Mouse (Mus musculus) liver, embryonic 13.5 days (tissue): Measurements from ENCODE around the gene Rhox13. TPM values are rescaled to one million over a fixed set of nuclear protein-coding genes. Genes with fewer than 3 reads are reported as not detected.

Experiments
- ATAC-seq: fragments of 200-750 bp; cut with Nextera tagmentation; 2 replicates; pipeline ENCODE4 v1.8.0; 2017; ENCODE audit warnings: low read depth, mild to moderate bottlenecking, moderate number of reproducible peaks, moderate library complexity
- DNase-seq: peaks from one replicate; pipeline ENCODE4 v3.0.0; 2022
- H3K27ac ChIP-seq: fragments of 300-500 bp; sonication (generic); 2 replicates; pipeline ENCODE4 v1.5.1; 2015; ENCODE audit warnings: moderate library complexity, mild to moderate bottlenecking, inconsistent platforms
- H3K27me3 ChIP-seq: fragments of 300-500 bp; sonication (generic); 2 replicates; pipeline ENCODE4 v1.6.1; 2015; ENCODE audit warnings: mild to moderate bottlenecking, inconsistent platforms
- H3K36me3 ChIP-seq: fragments of 300-500 bp; sonication (generic); 2 replicates; pipeline ENCODE4 v1.6.1; 2015; ENCODE audit warnings: mild to moderate bottlenecking, inconsistent platforms
- H3K4me1 ChIP-seq: fragments of 300-500 bp; sonication (generic); replicated peaks from 2 replicates; pipeline ENCODE4 v1.6.1; 2015; ENCODE audit warnings: inconsistent platforms
- H3K4me2 ChIP-seq: fragments of 300-500 bp; sonication (generic); 2 replicates; pipeline ENCODE4 v1.6.1; 2015; ENCODE audit warnings: inconsistent platforms, mild to moderate bottlenecking, moderate library complexity
- H3K4me3 ChIP-seq: fragments of 300-500 bp; sonication (generic); replicated peaks from 2 replicates; pipeline ENCODE4 v1.5.1; 2015; ENCODE audit warnings: mild to moderate bottlenecking, inconsistent platforms
- H3K9ac ChIP-seq: fragments of 300-500 bp; sonication (generic); 2 replicates; pipeline ENCODE4 v1.6.1; 2015; ENCODE audit warnings: mild to moderate bottlenecking, inconsistent platforms
- H3K9me3 ChIP-seq: fragments of 300-500 bp; sonication (generic); replicated peaks from 2 replicates; pipeline ENCODE4 v1.6.1; 2016; ENCODE audit warnings: inconsistent platforms
- WGBS: fragments of 180-500 bp; shearing (Covaris S2); methylation state at CpG from one replicate; pipeline ENCODE4 v1.1.7; 2015; ENCODE audit not compliant: insufficient replicate concordance; 5-methylcytosine and 5-hydroxymethylcytosine counted together
- polyA plus RNA-seq: library from polyadenylated mRNA; unstranded; fragments of >200 nt; fragmentation: Nextera tagmentation; extraction: Ambion mirVana; gene quantifications from 2 replicates; pipeline ENCODE4 v1.2.1, GENCODE M21; 2015

Gene Rhox13
- polyA plus RNA-seq: not detected in 2 replicates

- 92% methylated on average over 20 of the region's 20 CpGs for WGBS
- no peaks in the 10 kb centered on the region for H3K27me3 ChIP-seq
- no peak within 1 kb of the TSS for H3K9ac ChIP-seq
- DNase-seq: no peak
- no peak within 1 kb of the TSS for H3K4me3 ChIP-seq
- no peak within 1 kb of the TSS for H3K27ac ChIP-seq
- no peaks in the 10 kb centered on the region for H3K9me3 ChIP-seq
- H3K4me1 ChIP-seq: no peaks in the 10 kb centered on the region
- no peak for ATAC-seq
- H3K4me2 ChIP-seq: no peak within 1 kb of the TSS
- H3K36me3 ChIP-seq: no peaks in the 10 kb centered on the region
Observed at GRCm38 (mm10) chrX:38120982-38121381, at the start of gene Rhox13. Gene Rhox13, plus strand, starts transcription at chrX:38121219.

- 15% methylated on average over 12 of the region's 12 CpGs for WGBS
Observed at GRCm38 (mm10) chrX:38084226-38084625, 36.8 kb upstream of the Rhox13 start.

DNA sequence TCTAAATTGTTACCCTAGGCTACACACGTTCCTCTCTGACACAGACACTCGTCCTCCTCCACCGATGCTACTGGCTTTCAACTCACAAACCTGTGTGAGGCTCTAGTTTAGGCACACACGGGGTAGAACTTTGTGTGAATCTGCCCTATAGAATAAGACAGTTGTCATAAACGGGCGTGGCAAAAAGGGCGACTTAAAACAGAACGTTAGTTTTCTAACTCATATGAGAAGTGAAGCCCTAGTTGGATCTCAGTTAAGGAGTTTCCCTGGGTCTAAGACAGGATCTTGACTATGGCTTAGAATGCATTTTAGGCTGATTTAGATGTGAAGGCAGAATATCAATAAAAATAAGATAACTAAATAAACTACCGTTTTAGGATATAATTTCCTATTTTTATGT is 36.0 kb upstream of the Rhox13 start, which contains the start of gene Rhox11:
TSS of gene Rhox11 (minus strand) at position 101 of the 400 bp plus-strand sequence.
- ATAC-seq: no peak
- no peaks in the 10 kb centered on the region for H3K36me3 ChIP-seq
- whole genome bisulfite sequencing: 69% methylated on average over 9 of the region's 9 CpGs

More at GRCm38 (mm10) chrX:38084226-38084625, 36.8 kb upstream of the Rhox13 start:
- Histone ChIP-seq H3K9ac (no peak overlapping the region), H3K4me3 (no peak overlapping the region), H3K27ac (no peak overlapping the region), H3K4me2 (no peak overlapping the region), H3K9me3 (no peaks in the 10 kb centered on the region), H3K27me3 (no peaks in the 10 kb centered on the region), H3K36me3 (no peaks in the 10 kb centered on the region), H3K4me1 (no peaks in the 10 kb centered on the region)
- DNase-seq (peak; percentile 1), ATAC-seq (no peak)

DNA sequence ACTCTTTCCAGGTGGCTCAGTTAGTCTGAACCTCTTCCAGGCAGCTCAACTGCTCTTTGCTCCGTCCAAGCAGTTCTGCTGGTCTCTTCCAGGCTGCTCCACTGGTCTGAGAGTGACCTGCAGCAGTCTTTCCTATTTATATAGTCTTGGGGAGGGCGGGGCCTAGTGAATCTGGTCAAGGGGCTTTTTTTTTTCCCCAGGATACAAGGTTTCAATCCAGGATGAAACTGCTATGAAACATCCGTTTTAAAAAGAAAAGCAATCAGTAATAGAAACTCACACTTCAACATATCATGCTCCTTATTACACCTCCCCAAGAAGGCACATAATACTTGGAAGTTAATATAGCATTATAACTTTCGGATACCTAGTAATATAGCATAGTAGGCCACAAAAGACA is 10.2 kb upstream of the Rhox13 start, which contains the start of gene Rhox12:
TSS of gene Rhox12 (minus strand) at position 101 of the 400 bp plus-strand sequence.
- Histone ChIP-seq H3K9ac (no peak within 1 kb of the TSS), H3K9me3 (no peaks in the 10 kb centered on the region), H3K27me3 (no peaks in the 10 kb centered on the region), H3K4me1 (no peaks in the 10 kb centered on the region), H3K4me2 (no peak within 1 kb of the TSS), H3K36me3 (no peaks in the 10 kb centered on the region), H3K4me3 (no peak within 1 kb of the TSS), H3K27ac (no peak within 1 kb of the TSS)
- WGBS: 46% methylated on average over 4 of the region's 4 CpGs
- ATAC-seq (no peak), DNase-seq (no peak)

More for the DNA sequence above, 36.0 kb upstream of the Rhox13 start, which contains the start of gene Rhox11:
- H3K4me3 ChIP-seq: no peak within 1 kb of the TSS
- no peak within 1 kb of the TSS for H3K9ac ChIP-seq
- no peaks in the 10 kb centered on the region for H3K27me3 ChIP-seq
- no peak for DNase-seq
- H3K9me3 ChIP-seq: no peaks in the 10 kb centered on the region
- no peak within 1 kb of the TSS for H3K4me2 ChIP-seq
- H3K4me1 ChIP-seq: no peaks in the 10 kb centered on the region
- no peak within 1 kb of the TSS for H3K27ac ChIP-seq

GRCm38 (mm10) chrX:38121478-38121877 is 459 bp downstream of the Rhox13 start:
- H3K9me3 ChIP-seq: no peaks in the 10 kb centered on the region
- WGBS: 71% methylated on average over 25 of the region's 34 CpGs
- H3K36me3 ChIP-seq: no peaks in the 10 kb centered on the region
- no peak overlapping the region for H3K27ac ChIP-seq
- H3K4me2 ChIP-seq: no peak overlapping the region
- no peak overlapping the region for H3K9ac ChIP-seq
- no peak for ATAC-seq
- H3K4me3 ChIP-seq: no peak overlapping the region
- H3K27me3 ChIP-seq: no peaks in the 10 kb centered on the region
- H3K4me1 ChIP-seq: no peaks in the 10 kb centered on the region
- no peak for DNase-seq

- H3K4me1 ChIP-seq: no peaks in the 10 kb centered on the region
- H3K4me3 ChIP-seq: no peak overlapping the region
- no peaks in the 10 kb centered on the region for H3K36me3 ChIP-seq
- H3K9ac ChIP-seq: no peak overlapping the region
- no peak overlapping the region for H3K27ac ChIP-seq
- H3K9me3 ChIP-seq: no peaks in the 10 kb centered on the region
- no peaks in the 10 kb centered on the region for H3K27me3 ChIP-seq
- 50% methylated on average over 1 of the region's 1 CpGs for WGBS
- H3K4me2 ChIP-seq: no peak overlapping the region
- ATAC-seq (no peak), DNase-seq (no peak)
Observed at GRCm38 (mm10) chrX:38159097-38159496, 38.1 kb downstream of the Rhox13 start.

GRCm38 (mm10) chrX:38165315-38165714 is 44.3 kb downstream of the Rhox13 start:
- DNase-seq (no peak), ATAC-seq (no peak)
- Histone ChIP-seq H3K9ac (no peak overlapping the region), H3K9me3 (no peaks in the 10 kb centered on the region), H3K27me3 (no peaks in the 10 kb centered on the region), H3K36me3 (no peaks in the 10 kb centered on the region), H3K4me2 (no peak overlapping the region), H3K4me3 (no peak overlapping the region), H3K4me1 (no peaks in the 10 kb centered on the region), H3K27ac (no peak overlapping the region)
- WGBS: 56% methylated on average over 3 of the region's 3 CpGs

DNA sequence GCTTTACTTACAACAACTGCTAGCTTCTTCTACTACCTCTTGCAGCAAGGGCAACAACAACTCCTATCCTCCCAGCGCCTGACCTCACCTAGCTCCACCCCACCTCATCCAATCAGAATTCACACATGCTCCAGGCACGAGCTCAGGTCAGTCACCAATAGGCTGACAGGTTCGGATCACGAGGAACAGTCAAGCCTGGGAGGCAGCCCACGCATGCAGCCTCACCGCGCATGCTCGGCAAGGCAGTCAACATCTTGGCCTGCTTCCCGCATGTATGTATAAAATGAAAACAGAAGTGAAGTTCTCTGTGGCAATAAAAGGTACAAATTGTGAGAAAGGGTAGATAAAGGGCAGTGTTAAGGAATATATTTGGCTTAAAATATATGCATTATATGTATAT is 45.0 kb downstream of the Rhox13 start:
- DNase-seq (no peak), ATAC-seq (no peak)
- H3K9ac ChIP-seq: no peak overlapping the region
- H3K4me2 ChIP-seq: no peak overlapping the region
- 73% methylated on average over 9 of the region's 9 CpGs for WGBS
- no peak overlapping the region for H3K27ac ChIP-seq
- no peaks in the 10 kb centered on the region for H3K4me1 ChIP-seq
- H3K27me3 ChIP-seq: no peaks in the 10 kb centered on the region
- H3K36me3 ChIP-seq: no peaks in the 10 kb centered on the region
- no peaks in the 10 kb centered on the region for H3K9me3 ChIP-seq
- no peak overlapping the region for H3K4me3 ChIP-seq

- no peaks in the 10 kb centered on the region for H3K36me3 ChIP-seq
- no peak for ATAC-seq
Observed at GRCm38 (mm10) chrX:38166592-38166991, 45.6 kb downstream of the Rhox13 start.

More at GRCm38 (mm10) chrX:38166592-38166991, 45.6 kb downstream of the Rhox13 start:
- H3K27me3 ChIP-seq: no peaks in the 10 kb centered on the region
- no peak overlapping the region for H3K9ac ChIP-seq
- 62% methylated on average over 4 of the region's 4 CpGs for WGBS
- H3K4me2 ChIP-seq: no peak overlapping the region
- no peak for DNase-seq
- H3K4me1 ChIP-seq: no peaks in the 10 kb centered on the region
- no peak overlapping the region for H3K4me3 ChIP-seq
- H3K9me3 ChIP-seq: no peaks in the 10 kb centered on the region
- H3K27ac ChIP-seq: no peak overlapping the region

Other genes starting within 250 kb of the Rhox13 start
- not detected in 2 replicates for gene Rhox8, start 242.3 kb upstream of the Rhox13 start, polyA plus RNA-seq
- gene Rhox7b, start 224.0 kb upstream of the Rhox13 start, polyA plus RNA-seq: not detected in 2 replicates
- not detected in 2 replicates for gene Rhox9, start 219.4 kb upstream of the Rhox13 start, polyA plus RNA-seq
- not detected in 2 replicates for gene Btg1-ps1, start 102.4 kb upstream of the Rhox13 start, polyA plus RNA-seq
- gene Btg1-ps2, start 78.1 kb upstream of the Rhox13 start, polyA plus RNA-seq: not detected in 2 replicates
- gene Rhox10, start 54.7 kb upstream of the Rhox13 start, polyA plus RNA-seq: not detected in 2 replicates
- not detected in 2 replicates for gene Rhox11, start 36.1 kb upstream of the Rhox13 start, polyA plus RNA-seq
- not detected in 2 replicates for gene Rhox12, start 10.3 kb upstream of the Rhox13 start, polyA plus RNA-seq
- 0.97 and 1.3 TPM in 2 replicates for gene Zbtb33, start 68.6 kb downstream of the Rhox13 start, polyA plus RNA-seq
- gene Tmem255a, start 131.2 kb downstream of the Rhox13 start, polyA plus RNA-seq: 2.0 and 3.1 TPM in 2 replicates
- gene Atp1b4, start 195.0 kb downstream of the Rhox13 start, polyA plus RNA-seq: 0.07 and 0.14 TPM in 2 replicates